Mouse (Mus musculus): ENCODE results near the gene AI413582.

AI413582 gene

GRCm38 (mm10) chr17:27518700-27519595 lies 46.6 kb downstream of the AI413582 start:
- DNase-seq (ENCODE audit: low spot score) = no peak

GRCm38 (mm10) chr17:27518296-27518695 lies 47.3 kb downstream of the AI413582 start:
- no peak for DNase-seq (ENCODE audit: low spot score)

- DNase-seq (ENCODE audit: low spot score) = no peak
Observed at GRCm38 (mm10) chr17:27513916-27514762, 51.4 kb downstream of the AI413582 start.
